Mouse (Mus musculus) layer of hippocampus, adult 9-11 months (tissue): ENCODE measurements around the gene Ifi203.
"Not testable (repeated sequence)": the region's sequence is repeated elsewhere in the genome, so short reads cannot be mapped to it uniquely, and the experiment has no call there.

Experiments used
- DNase-seq: peaks from one replicate; pipeline ENCODE4 v3.0.0; 2022

Gene Ifi203

GRCm38 (mm10) chr1:173887026-173887787, 55.3 kb downstream of the Ifi203 start:
- DNase-seq = not testable (repeated sequence)

GRCm38 (mm10) chr1:173880004-173880666, 62.3 kb downstream of the Ifi203 start:
- peak; percentile 73 for DNase-seq

GRCm38 (mm10) chr1:173879225-173879987, 63.1 kb downstream of the Ifi203 start:
- DNase-seq = not testable (repeated sequence)

GRCm38 (mm10) chr1:173878264-173878663, 64.2 kb downstream of the Ifi203 start:
- not testable (repeated sequence) for DNase-seq

- not testable (repeated sequence) for DNase-seq
Observed at GRCm38 (mm10) chr1:173877125-173877524, 65.3 kb downstream of the Ifi203 start.
